Mouse (Mus musculus) stomach, embryonic 14.5 days (tissue): ENCODE results near the gene Pcca. TPM values are rescaled to one million over a fixed set of nuclear protein-coding genes. Genes with fewer than 3 reads are reported as not detected.

ENCODE experiments used
- ATAC-seq: fragments of 200-750 bp; cut with Nextera tagmentation; 2 replicates; pipeline ENCODE4 v1.8.0; 2017; ENCODE audit warnings: low read depth, moderate TSS enrichment; ENCODE audit not compliant: insufficient number of reproducible peaks, insufficient read depth, low FRiP score
- H3K27ac ChIP-seq: fragments of 300-500 bp; sonication (generic); 2 replicates; pipeline ENCODE4 v1.5.1; 2014; ENCODE audit warnings: mild to moderate bottlenecking, low read length, moderate library complexity, mixed read lengths
- H3K27me3 ChIP-seq: fragments of 300-500 bp; sonication (generic); 2 replicates; pipeline ENCODE4 v1.6.1; 2014; ENCODE audit warnings: low read length, control low read depth, mixed read lengths; ENCODE audit not compliant: control insufficient read depth, insufficient read depth
- H3K36me3 ChIP-seq: fragments of 300-500 bp; sonication (generic); 2 replicates; pipeline ENCODE4 v1.6.1; 2014; ENCODE audit warnings: mild to moderate bottlenecking, control low read depth, low read length, moderate library complexity, mixed read lengths; ENCODE audit not compliant: control insufficient read depth, insufficient read depth
- H3K4me1 ChIP-seq: fragments of 300-500 bp; sonication (generic); 2 replicates; pipeline ENCODE4 v1.6.1; 2014; ENCODE audit warnings: low read length, control low read depth, mixed read lengths; ENCODE audit not compliant: control insufficient read depth, insufficient read depth
- H3K4me2 ChIP-seq: fragments of 300-500 bp; sonication (generic); replicated peaks from 2 replicates; pipeline ENCODE4 v1.6.1; 2014; ENCODE audit warnings: low read depth, low read length, control low read depth
- H3K4me3 ChIP-seq: fragments of 300-500 bp; sonication (generic); 2 replicates; pipeline ENCODE4 v1.5.1; 2014; ENCODE audit warnings: low read depth, low read length, control low read depth
- H3K9ac ChIP-seq: fragments of 300-500 bp; sonication (generic); replicated peaks from 2 replicates; pipeline ENCODE4 v1.6.1; 2014; ENCODE audit warnings: low read depth, mild to moderate bottlenecking, control low read depth, low read length, moderate library complexity, mixed read lengths
- H3K9me3 ChIP-seq: fragments of 300-500 bp; sonication (generic); 2 replicates; pipeline ENCODE4 v1.6.1; 2016; ENCODE audit warnings: low read depth, low read length, control low read depth; ENCODE audit not compliant: control insufficient read depth
- WGBS: fragments of 180-500 bp; shearing (Covaris S2); extraction: QIAGEN DNeasy Blood & Tissue Kit; methylation state at CpG from one replicate; pipeline ENCODE4 v1.1.7; 2014; 5-methylcytosine and 5-hydroxymethylcytosine counted together
- polyA plus RNA-seq: library from polyadenylated mRNA; unstranded; fragments of >200 nt; fragmentation: Nextera tagmentation; extraction: Ambion mirVana; gene quantifications from 2 replicates; pipeline ENCODE4 v1.2.1, GENCODE M21; 2014

Gene Pcca
- polyA plus RNA-seq, 1 experiment from 2014 or later, result 18.7 TPM

- Histone ChIP-seq H3K27ac (no peak overlapping the region), H3K36me3 (no peaks in the 10 kb centered on the region), H3K9ac (no peak overlapping the region), H3K4me3 (no peak overlapping the region), H3K4me2 (no peak overlapping the region), H3K4me1 (no peaks in the 10 kb centered on the region), H3K27me3 (no peaks in the 10 kb centered on the region), H3K9me3 (no peaks in the 10 kb centered on the region)
- WGBS, result 91% methylated on average over 1 of the region's 1 CpGs
- no peak for ATAC-seq
Observed at GRCm38 (mm10) chr14:122834753-122835152, 300.6 kb downstream of the Pcca start.

- Histone ChIP-seq H3K27me3 (no peaks in the 10 kb centered on the region), H3K36me3 (no peaks in the 10 kb centered on the region), H3K9ac (no peak overlapping the region), H3K9me3 (no peaks in the 10 kb centered on the region), H3K4me1 (no peaks in the 10 kb centered on the region), H3K4me2 (no peak overlapping the region), H3K27ac (no peak overlapping the region), H3K4me3 (no peak overlapping the region)
- 56% methylated on average over 7 of the region's 7 CpGs for WGBS
- ATAC-seq, result no peak
Observed at GRCm38 (mm10) chr14:122835487-122836190, 301.5 kb downstream of the Pcca start.

GRCm38 (mm10) chr14:122836221-122836620 is 302.1 kb downstream of the Pcca start:
- no peak overlapping the region for H3K4me3 ChIP-seq
- no peak overlapping the region for H3K9ac ChIP-seq
- WGBS, result 43% methylated on average over 4 of the region's 4 CpGs
- no peaks in the 10 kb centered on the region for H3K36me3 ChIP-seq
- H3K27me3 ChIP-seq, result no peaks in the 10 kb centered on the region
- no peak for ATAC-seq
- H3K27ac ChIP-seq, result no peak overlapping the region
- H3K4me1 ChIP-seq, result no peaks in the 10 kb centered on the region
- no peaks in the 10 kb centered on the region for H3K9me3 ChIP-seq
- H3K4me2 ChIP-seq, result no peak overlapping the region

GRCm38 (mm10) chr14:122837018-122837417 is 302.9 kb downstream of the Pcca start:
- no peaks in the 10 kb centered on the region for H3K4me1 ChIP-seq
- no peak overlapping the region for H3K4me2 ChIP-seq
- H3K36me3 ChIP-seq, result no peaks in the 10 kb centered on the region
- WGBS, result 63% methylated on average over 2 of the region's 2 CpGs
- no peak overlapping the region for H3K9ac ChIP-seq
- H3K27ac ChIP-seq, result no peak overlapping the region
- no peak overlapping the region for H3K4me3 ChIP-seq
- H3K27me3 ChIP-seq, result no peaks in the 10 kb centered on the region
- no peak for ATAC-seq
- no peaks in the 10 kb centered on the region for H3K9me3 ChIP-seq

- 77% methylated on average over 5 of the region's 5 CpGs for WGBS
- Histone ChIP-seq H3K4me2 (no peak overlapping the region), H3K36me3 (no peaks in the 10 kb centered on the region), H3K9ac (no peak overlapping the region), H3K9me3 (no peaks in the 10 kb centered on the region), H3K27me3 (no peaks in the 10 kb centered on the region), H3K4me3 (no peak overlapping the region), H3K27ac (no peak overlapping the region), H3K4me1 (no peaks in the 10 kb centered on the region)
- no peak for ATAC-seq
Observed at GRCm38 (mm10) chr14:122852506-122853057, 318.5 kb downstream of the Pcca start.

- WGBS, result 48% methylated on average over 1 of the region's 1 CpGs
- peak overlapping the region; percentile 33; the same call in 1 of the 2 replicates for H3K27ac ChIP-seq
- no peak overlapping the region for H3K9ac ChIP-seq
- no peak for ATAC-seq
- H3K27me3 ChIP-seq, result no peaks in the 10 kb centered on the region
- H3K4me3 ChIP-seq, result no peak overlapping the region
- H3K9me3 ChIP-seq, result no peaks in the 10 kb centered on the region
- no peak overlapping the region for H3K4me2 ChIP-seq
- H3K36me3 ChIP-seq, result no peaks in the 10 kb centered on the region
- no peaks in the 10 kb centered on the region for H3K4me1 ChIP-seq
Observed at GRCm38 (mm10) chr14:122859792-122860191, 325.7 kb downstream of the Pcca start.

- Histone ChIP-seq H3K4me3 (no peak overlapping the region), H3K27ac (no peak overlapping the region), H3K36me3 (no peaks in the 10 kb centered on the region), H3K4me1 (no peaks in the 10 kb centered on the region), H3K27me3 (no peaks in the 10 kb centered on the region), H3K4me2 (no peak overlapping the region), H3K9ac (no peak overlapping the region), H3K9me3 (no peaks in the 10 kb centered on the region)
- no peak for ATAC-seq
- 54% methylated on average over 4 of the region's 4 CpGs for WGBS
Observed at GRCm38 (mm10) chr14:122862623-122863022, 328.5 kb downstream of the Pcca start.

GRCm38 (mm10) chr14:122865462-122866129 is 331.5 kb downstream of the Pcca start:
- Histone ChIP-seq H3K4me1 (no peaks in the 10 kb centered on the region), H3K27me3 (no peaks in the 10 kb centered on the region), H3K4me2 (no peak overlapping the region), H3K4me3 (no peak overlapping the region), H3K9me3 (no peaks in the 10 kb centered on the region), H3K36me3 (no peaks in the 10 kb centered on the region), H3K27ac (no peak overlapping the region), H3K9ac (no peak overlapping the region)
- no peak for ATAC-seq
- 75% methylated on average over 4 of the region's 4 CpGs for WGBS
